Mouse (Mus musculus): ENCODE data around the gene Zbtb49.

Zbtb49 gene

GRCm38 (mm10) chr5:38194946-38195345 is 25.3 kb downstream of the Zbtb49 start:
- DNase-seq = no peak

GRCm38 (mm10) chr5:38190907-38191306 is 29.4 kb downstream of the Zbtb49 start:
- DNase-seq = no peak

GRCm38 (mm10) chr5:38187006-38187405 is 33.3 kb downstream of the Zbtb49 start:
- no peak for DNase-seq

- no peak for DNase-seq
Observed at GRCm38 (mm10) chr5:38184688-38185285, 35.5 kb downstream of the Zbtb49 start.

GRCm38 (mm10) chr5:38174256-38174912 is 45.9 kb downstream of the Zbtb49 start:
- no peak for DNase-seq

GRCm38 (mm10) chr5:38173766-38174165 is 46.5 kb downstream of the Zbtb49 start:
- no peak for DNase-seq

GRCm38 (mm10) chr5:38168497-38168896 is 51.8 kb downstream of the Zbtb49 start:
- DNase-seq = no peak

GRCm38 (mm10) chr5:38159634-38160413 is 60.4 kb downstream of the Zbtb49 start, which contains the start of gene Nsg1:
Gene Nsg1 (minus strand): TSS chr5:38159907.
- DNase-seq = no peak

GRCm38 (mm10) chr5:38158947-38159633 is 61.2 kb downstream of the Zbtb49 start:
- peak; percentile 83 for DNase-seq

- peak; percentile 34 for DNase-seq
Observed at GRCm38 (mm10) chr5:38158501-38158946, 61.7 kb downstream of the Zbtb49 start.

GRCm38 (mm10) chr5:38157481-38158020 is 62.7 kb downstream of the Zbtb49 start:
- DNase-seq = peak; percentile 44

GRCm38 (mm10) chr5:38153636-38154035 is 66.6 kb downstream of the Zbtb49 start:
- DNase-seq = peak; percentile 62

- DNase-seq = peak; percentile 51
Observed at GRCm38 (mm10) chr5:38152201-38153108, 67.8 kb downstream of the Zbtb49 start.

GRCm38 (mm10) chr5:38151264-38151663 is 69.0 kb downstream of the Zbtb49 start:
- peak; percentile 38 for DNase-seq

- peak; percentile 3 for DNase-seq
Observed at GRCm38 (mm10) chr5:38146524-38146923, 73.7 kb downstream of the Zbtb49 start.

- no peak for DNase-seq
Observed at GRCm38 (mm10) chr5:38140893-38141292, 79.4 kb downstream of the Zbtb49 start.
